Mouse (Mus musculus): ENCODE results near the gene Ctc1. TPM values are rescaled to one million over a fixed set of nuclear protein-coding genes. Genes with fewer than 3 reads are reported as not detected.

Ctc1 gene
- total and polyA plus RNA-seq, 2 experiments from 2014 or later = 42.8 to 84.8 TPM

DNA sequence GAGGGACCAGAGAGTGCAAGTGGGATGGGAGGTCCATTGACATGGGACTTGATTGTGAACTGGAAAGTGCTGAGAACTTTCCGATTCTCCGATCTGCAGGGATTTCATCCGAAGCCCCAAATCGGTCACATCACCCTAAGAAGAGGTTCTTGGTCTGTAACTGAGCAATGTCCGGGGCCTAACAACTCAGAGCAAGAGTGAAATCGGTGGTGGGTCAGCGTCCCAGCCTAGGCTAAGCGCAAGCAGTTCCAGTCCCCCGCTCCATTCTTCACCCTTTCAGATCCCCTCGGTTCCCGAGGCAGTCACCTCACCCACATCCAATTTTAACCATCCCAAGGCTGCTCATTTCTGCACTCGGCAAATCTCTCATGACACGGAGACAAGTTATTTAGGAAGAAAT is 54.4 kb downstream of the Ctc1 start:
- no peak for TF ChIP-seq CTCF (IDR thresholded peaks at IDR 0.05; ENCODE audit: low read depth)
- no peaks in the 10 kb centered on the region for H3K36me3 ChIP-seq (ENCODE audit: insufficient read depth, low read length)
- WGBS = 2% methylated on average over 13 of the region's 13 CpGs
- peak overlapping the region; percentile 70 for H3K9ac ChIP-seq (replicated peaks; ENCODE audit: low read length)
- peak overlapping the region; percentile 91 for H3K27ac ChIP-seq
- H3K4me2 ChIP-seq (ENCODE audit: low read depth, low read length) = peak overlapping the region; percentile 86
- ATAC-seq (no peak), DNase-seq (ENCODE audit: low spot score) (no peak)
- H3K9me3 ChIP-seq (ENCODE audit: low read length) = no peaks in the 10 kb centered on the region
- H3K4me1 ChIP-seq (ENCODE audit: insufficient read depth, low read length) = peaks cover 18% of the 10 kb centered on the region; the same call in 1 of the 2 replicates
- H3K4me3 ChIP-seq (ENCODE audit: low read length) = peak overlapping the region; percentile 58
- no peaks in the 10 kb centered on the region for H3K27me3 ChIP-seq (ENCODE audit: insufficient read depth, low read length)

DNA sequence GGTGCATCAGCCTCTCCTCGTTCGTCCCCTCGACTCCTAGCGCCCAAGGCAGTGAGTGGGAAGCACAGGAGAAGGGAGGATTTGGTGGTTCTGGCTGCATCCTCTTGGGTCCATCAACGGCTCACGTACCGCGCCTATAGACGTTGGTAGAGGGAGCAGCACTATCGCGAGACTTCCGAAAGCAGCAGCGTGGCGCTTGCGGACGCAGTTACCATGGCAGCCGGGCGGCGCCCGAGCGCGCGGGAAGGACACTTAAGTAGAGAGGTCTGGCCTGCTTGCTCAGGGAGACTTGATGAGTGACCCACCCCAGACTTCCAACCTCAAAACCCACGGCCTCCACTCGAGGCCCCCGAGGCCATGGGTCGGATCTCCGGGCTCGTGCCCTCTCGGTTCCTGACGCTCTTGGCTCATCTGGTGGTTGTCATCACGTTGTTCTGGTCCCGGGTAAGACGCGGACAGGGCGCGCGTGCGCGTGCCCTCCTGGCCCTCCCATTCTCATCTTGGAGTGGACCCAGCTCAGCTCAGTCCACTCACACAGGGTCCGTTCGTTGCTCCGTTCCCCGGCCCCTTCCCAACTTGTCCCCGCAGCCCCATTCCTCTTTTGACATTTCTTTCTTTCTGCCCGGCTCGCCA is 55.0 kb downstream of the Ctc1 start, which contains the start of gene Tmem107:
Gene Tmem107 (plus strand): TSS at position 217 of the 633 bp plus-strand sequence.
- Histone ChIP-seq H3K27ac (peak within 1 kb of the TSS; percentile 91), H3K9me3 (ENCODE audit: low read length) (no peaks in the 10 kb centered on the region), H3K4me1 (ENCODE audit: insufficient read depth, low read length) (peaks cover 18% of the 10 kb centered on the region; the same call in 1 of the 2 replicates), H3K27me3 (ENCODE audit: insufficient read depth, low read length) (no peaks in the 10 kb centered on the region), H3K36me3 (ENCODE audit: insufficient read depth, low read length) (no peaks in the 10 kb centered on the region), H3K4me3 (ENCODE audit: low read length) (peak within 1 kb of the TSS; percentile 58), H3K4me2 (ENCODE audit: low read depth, low read length) (peak within 1 kb of the TSS; percentile 86), H3K9ac (replicated peaks; ENCODE audit: low read length) (peak within 1 kb of the TSS; percentile 70)
- WGBS = under 1% methylated on average over 47 of the region's 47 CpGs
- peak; percentile 97 for DNase-seq (ENCODE audit: low spot score)
- ATAC-seq = peak; percentile 88
- TF ChIP-seq CTCF (IDR thresholded peaks at IDR 0.05; ENCODE audit: low read depth) = peak; percentile 41

DNA sequence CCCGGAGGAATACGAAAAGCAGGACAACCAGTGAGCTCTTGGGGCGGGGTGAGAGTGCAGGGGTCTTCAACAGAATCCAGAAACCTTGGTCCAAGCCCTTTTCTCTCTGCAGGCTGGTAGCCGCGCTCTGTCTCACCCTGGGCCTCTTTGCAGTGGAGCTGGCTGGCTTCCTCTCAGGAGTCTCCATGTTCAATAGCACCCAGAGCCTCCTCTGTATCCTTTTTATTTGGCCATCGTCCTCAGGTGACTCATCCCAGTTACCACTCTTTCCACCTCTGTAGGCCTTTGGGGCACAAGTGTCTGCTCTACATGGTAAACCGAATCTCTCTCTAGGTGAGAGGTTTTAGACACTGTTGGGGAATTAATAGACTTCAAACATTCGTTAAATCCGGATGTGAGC is 55.6 kb downstream of the Ctc1 start:
- H3K4me2 ChIP-seq (ENCODE audit: low read depth, low read length) = peak overlapping the region; percentile 86
- no peaks in the 10 kb centered on the region for H3K9me3 ChIP-seq (ENCODE audit: low read length)
- H3K36me3 ChIP-seq (ENCODE audit: insufficient read depth, low read length) = no peaks in the 10 kb centered on the region
- peak overlapping the region; percentile 91 for H3K27ac ChIP-seq
- ATAC-seq (no peak), DNase-seq (ENCODE audit: low spot score) (no peak)
- peak overlapping the region; percentile 58 for H3K4me3 ChIP-seq (ENCODE audit: low read length)
- H3K9ac ChIP-seq (replicated peaks; ENCODE audit: low read length) = peak overlapping the region; percentile 70
- H3K27me3 ChIP-seq (ENCODE audit: insufficient read depth, low read length) = no peaks in the 10 kb centered on the region
- 19% methylated on average over 9 of the region's 9 CpGs for WGBS
- TF ChIP-seq CTCF (IDR thresholded peaks at IDR 0.05; ENCODE audit: low read depth) = no peak
- peaks cover 13% of the 10 kb centered on the region; the same call in 1 of the 2 replicates for H3K4me1 ChIP-seq (ENCODE audit: insufficient read depth, low read length)

DNA sequence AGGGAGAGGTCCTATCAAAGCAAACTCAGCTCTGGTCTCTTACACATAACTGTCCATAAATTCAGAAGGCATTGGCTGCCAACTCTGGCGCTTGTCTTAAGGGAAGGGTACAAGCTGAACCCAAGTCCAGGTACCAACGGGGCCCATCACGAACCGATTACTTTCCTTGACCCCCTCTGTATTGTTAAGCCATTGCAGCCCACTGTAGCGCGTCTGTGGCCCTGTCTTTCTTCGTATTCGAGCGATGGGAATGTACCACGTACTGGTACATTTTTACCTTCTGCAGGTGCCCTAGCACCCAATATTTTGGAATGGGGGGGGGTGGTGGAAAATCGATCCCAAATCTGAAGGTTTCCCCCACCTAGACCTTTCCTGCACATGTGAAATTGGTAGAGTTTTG is 56.5 kb downstream of the Ctc1 start:
- H3K4me3 ChIP-seq (ENCODE audit: low read length) = peak overlapping the region; percentile 32; the same call in 1 of the 2 replicates
- no peak for TF ChIP-seq CTCF (IDR thresholded peaks at IDR 0.05; ENCODE audit: low read depth)

DNA sequence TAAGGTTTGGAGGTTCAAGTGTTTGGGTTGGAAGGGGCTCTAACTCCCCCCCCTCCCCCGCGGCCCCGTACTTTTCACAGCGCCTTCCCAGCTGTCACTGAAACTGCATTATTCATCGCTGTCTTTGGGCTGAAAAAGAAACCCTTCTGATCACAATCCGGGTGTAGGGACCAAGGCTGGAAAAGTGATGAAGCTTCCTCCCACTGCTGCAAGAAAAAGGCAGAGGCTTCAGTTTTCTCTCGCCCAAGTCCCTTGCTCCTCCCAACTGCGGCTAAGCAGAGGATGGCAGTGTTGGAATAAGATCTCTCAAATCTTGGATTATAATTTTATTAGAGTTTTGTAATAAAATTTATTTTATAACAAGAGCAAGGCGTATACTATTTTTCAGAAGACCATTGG is 57.0 kb downstream of the Ctc1 start:
- Histone ChIP-seq H3K4me2 (ENCODE audit: low read depth, low read length) (peak overlapping the region; percentile 61), H3K4me3 (ENCODE audit: low read length) (peak overlapping the region; percentile 32), H3K36me3 (ENCODE audit: insufficient read depth, low read length) (no peaks in the 10 kb centered on the region), H3K27ac (peak overlapping the region; percentile 97), H3K9me3 (ENCODE audit: low read length) (no peaks in the 10 kb centered on the region), H3K9ac (replicated peaks; ENCODE audit: low read length) (peak overlapping the region; percentile 59), H3K27me3 (ENCODE audit: insufficient read depth, low read length) (no peaks in the 10 kb centered on the region), H3K4me1 (ENCODE audit: insufficient read depth, low read length) (peaks cover 8% of the 10 kb centered on the region; the same call in 1 of the 2 replicates)
- no peak for ATAC-seq
- 3% methylated on average over 9 of the region's 9 CpGs for WGBS
- no peak for TF ChIP-seq CTCF (IDR thresholded peaks at IDR 0.05; ENCODE audit: low read depth)
- DNase-seq (ENCODE audit: low spot score) = no peak

More for the DNA sequence above, 56.5 kb downstream of the Ctc1 start:
- WGBS = 84% methylated on average over 11 of the region's 11 CpGs
- Histone ChIP-seq H3K4me1 (ENCODE audit: insufficient read depth, low read length) (peaks cover 8% of the 10 kb centered on the region; the same call in 1 of the 2 replicates), H3K4me2 (ENCODE audit: low read depth, low read length) (peak overlapping the region; percentile 61), H3K36me3 (ENCODE audit: insufficient read depth, low read length) (no peaks in the 10 kb centered on the region), H3K27ac (peak overlapping the region; percentile 97), H3K9ac (replicated peaks; ENCODE audit: low read length) (no peak overlapping the region; the same call in 1 of the 2 replicates), H3K9me3 (ENCODE audit: low read length) (no peaks in the 10 kb centered on the region), H3K27me3 (ENCODE audit: insufficient read depth, low read length) (no peaks in the 10 kb centered on the region)
- ATAC-seq (no peak), DNase-seq (ENCODE audit: low spot score) (no peak)

DNA sequence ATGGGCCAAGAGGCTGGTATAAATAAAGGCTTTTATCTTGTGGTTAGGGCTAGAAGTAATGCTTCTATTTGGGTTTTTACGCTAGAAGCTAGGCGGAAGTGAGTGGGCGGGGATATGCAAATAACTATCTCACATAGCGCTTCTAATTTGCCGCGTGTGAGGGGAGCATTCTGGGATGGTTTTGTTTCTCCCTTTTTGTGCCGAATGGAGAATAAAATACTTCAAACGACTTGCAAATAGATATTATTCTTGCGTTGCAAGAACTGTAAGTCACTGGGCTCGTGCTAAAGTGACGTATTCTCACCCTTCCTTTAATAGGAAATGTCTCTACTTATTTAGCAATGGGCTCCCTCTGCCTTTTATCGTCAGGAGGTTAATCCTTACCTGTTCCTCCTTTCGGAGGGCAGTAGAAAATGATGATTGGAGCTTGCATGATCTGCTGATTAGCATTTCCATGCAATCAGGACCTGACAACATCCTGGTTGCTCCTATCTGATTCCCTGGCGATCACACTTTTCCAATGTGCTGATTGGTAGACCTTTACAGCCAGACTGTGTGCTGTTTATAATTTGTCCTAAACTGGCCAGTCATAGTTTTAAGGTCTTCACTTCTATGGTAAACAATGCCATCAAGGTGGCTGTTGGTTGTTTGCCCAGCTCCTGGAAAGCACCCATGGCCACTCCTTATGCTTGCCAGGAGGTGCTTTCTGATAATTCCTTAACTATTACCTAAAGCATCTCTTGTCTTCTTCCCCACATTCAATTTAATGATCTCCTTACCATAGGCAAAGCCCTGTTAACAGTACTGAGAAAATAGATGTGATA is 57.6 kb downstream of the Ctc1 start:
- DNase-seq (ENCODE audit: low spot score) (peak; percentile 97), ATAC-seq (peak; percentile 82)
- TF ChIP-seq CTCF (IDR thresholded peaks at IDR 0.05; ENCODE audit: low read depth) = no peak; the same call in 1 of the 2 replicates
- under 1% methylated on average over 14 of the region's 14 CpGs for WGBS
- Histone ChIP-seq H3K27me3 (ENCODE audit: insufficient read depth, low read length) (no peaks in the 10 kb centered on the region), H3K27ac (peak overlapping the region; percentile 97), H3K9ac (replicated peaks; ENCODE audit: low read length) (peak overlapping the region; percentile 59), H3K9me3 (ENCODE audit: low read length) (no peaks in the 10 kb centered on the region), H3K4me1 (ENCODE audit: insufficient read depth, low read length) (peaks cover 8% of the 10 kb centered on the region; the same call in 1 of the 2 replicates), H3K4me2 (ENCODE audit: low read depth, low read length) (peak overlapping the region; percentile 61), H3K36me3 (ENCODE audit: insufficient read depth, low read length) (no peaks in the 10 kb centered on the region), H3K4me3 (ENCODE audit: low read length) (peak overlapping the region; percentile 32)
